Mouse (Mus musculus): ENCODE results near the gene Mmaa. TPM values are rescaled to one million over a fixed set of nuclear protein-coding genes. Genes with fewer than 3 reads are reported as not detected.
A peak's percentile ranks its signal among the peaks of the same experiment; 100 is the strongest.

The Mmaa gene
- 13.2 and 14.4 TPM in 2 replicates for polyA plus RNA-seq (2015; fragmentation: Nextera tagmentation; extraction: Ambion mirVana)

GRCm38 (mm10) chr8:79294610-79295275, at the start of gene Mmaa:
Gene Mmaa (minus strand): TSS chr8:79294937.
- under 1% methylated on average over 67 of the region's 74 CpGs for WGBS

DNA sequence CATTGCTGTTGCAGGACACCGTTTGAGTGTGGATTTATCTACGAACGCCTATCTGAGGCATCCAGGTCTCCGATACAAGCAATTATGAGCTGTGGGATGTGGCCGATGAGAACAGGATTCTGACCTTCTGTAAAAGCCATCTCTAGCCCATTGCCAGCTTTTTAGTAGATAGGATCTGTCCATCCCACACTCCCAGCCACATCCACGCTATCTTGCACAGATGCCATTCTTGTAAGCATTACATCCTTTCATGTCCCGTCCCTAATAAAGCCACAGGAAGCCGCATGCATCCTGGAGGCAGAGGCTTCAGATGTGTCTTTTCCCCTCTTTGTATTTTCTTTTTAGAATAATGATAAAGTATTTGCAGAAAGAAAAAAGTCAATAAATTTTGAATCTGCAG, 46.5 kb upstream of the Mmaa start:
- H3K4me3 ChIP-seq (replicated peaks; ENCODE audit: low read length), result no peak overlapping the region
- no peaks in the 10 kb centered on the region for H3K27me3 ChIP-seq (ENCODE audit: control insufficient read depth, insufficient read depth, low read length)
- H3K4me2 ChIP-seq (ENCODE audit: low read depth, low read length), result no peak overlapping the region
- no peaks in the 10 kb centered on the region for H3K4me1 ChIP-seq (ENCODE audit: control insufficient read depth, insufficient read depth, low read length)
- no peak overlapping the region for H3K27ac ChIP-seq (ENCODE audit: low read length)
- H3K9ac ChIP-seq (ENCODE audit: low read length), result no peak overlapping the region
- WGBS, result 86% methylated on average over 8 of the region's 8 CpGs
- H3K36me3 ChIP-seq (ENCODE audit: control insufficient read depth, insufficient read depth, low read length), result peaks cover 11% of the 10 kb centered on the region; the same call in 1 of the 2 replicates
- no peaks in the 10 kb centered on the region for H3K9me3 ChIP-seq (replicated peaks; ENCODE audit: control insufficient read depth, low read length)
- ATAC-seq (ENCODE audit: insufficient read depth, low FRiP score), result no peak

More at GRCm38 (mm10) chr8:79294610-79295275, at the start of gene Mmaa:
- peak within 1 kb of the TSS; percentile 69 for H3K4me2 ChIP-seq (ENCODE audit: low read depth, low read length)
- peak; percentile 98 for ATAC-seq (ENCODE audit: insufficient read depth, low FRiP score)
- peak within 1 kb of the TSS; percentile 69 for H3K4me3 ChIP-seq (replicated peaks; ENCODE audit: low read length)
- peak within 1 kb of the TSS; percentile 98 for H3K27ac ChIP-seq (ENCODE audit: low read length)
- H3K9ac ChIP-seq (ENCODE audit: low read length), result peak within 1 kb of the TSS; percentile 84
- no peaks in the 10 kb centered on the region for H3K36me3 ChIP-seq (ENCODE audit: control insufficient read depth, insufficient read depth, low read length)
- H3K27me3 ChIP-seq (ENCODE audit: control insufficient read depth, insufficient read depth, low read length), result no peaks in the 10 kb centered on the region
- no peaks in the 10 kb centered on the region for H3K9me3 ChIP-seq (replicated peaks; ENCODE audit: control insufficient read depth, low read length)
- peaks cover 14% of the 10 kb centered on the region for H3K4me1 ChIP-seq (ENCODE audit: control insufficient read depth, insufficient read depth, low read length)

DNA sequence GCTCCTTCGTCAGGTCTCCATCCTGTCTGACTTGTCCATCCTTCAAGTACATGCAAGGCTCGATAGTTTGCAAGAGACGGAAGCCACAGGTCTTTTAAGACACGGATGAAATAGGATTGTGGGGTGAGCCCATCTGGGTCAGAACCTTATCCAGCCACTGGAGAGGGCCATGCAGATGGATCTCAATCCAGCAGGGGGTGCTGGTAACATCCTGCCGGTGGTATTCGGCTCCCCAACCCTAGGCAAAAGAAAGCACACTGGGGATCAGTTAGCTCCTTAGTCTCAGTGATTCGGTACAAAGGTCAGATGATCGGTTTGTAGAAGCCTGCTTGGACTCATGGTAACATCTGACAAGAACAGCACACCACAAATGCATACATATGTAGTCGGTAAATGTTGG, 44.8 kb upstream of the Mmaa start:
- H3K36me3 ChIP-seq (ENCODE audit: control insufficient read depth, insufficient read depth, low read length), result peaks cover 11% of the 10 kb centered on the region; the same call in 1 of the 2 replicates
- no peaks in the 10 kb centered on the region for H3K27me3 ChIP-seq (ENCODE audit: control insufficient read depth, insufficient read depth, low read length)

GRCm38 (mm10) chr8:79338619-79339018, 43.9 kb upstream of the Mmaa start:
- H3K27ac ChIP-seq (ENCODE audit: low read length), result no peak overlapping the region
- no peak overlapping the region for H3K9ac ChIP-seq (ENCODE audit: low read length)
- no peak overlapping the region for H3K4me2 ChIP-seq (ENCODE audit: low read depth, low read length)
- no peak for ATAC-seq (ENCODE audit: insufficient read depth, low FRiP score)
- H3K27me3 ChIP-seq (ENCODE audit: control insufficient read depth, insufficient read depth, low read length), result no peaks in the 10 kb centered on the region
- WGBS, result 57% methylated on average over 10 of the region's 10 CpGs
- no peaks in the 10 kb centered on the region for H3K9me3 ChIP-seq (replicated peaks; ENCODE audit: control insufficient read depth, low read length)
- peaks cover 11% of the 10 kb centered on the region; the same call in 1 of the 2 replicates for H3K36me3 ChIP-seq (ENCODE audit: control insufficient read depth, insufficient read depth, low read length)
- H3K4me3 ChIP-seq (replicated peaks; ENCODE audit: low read length), result no peak overlapping the region
- H3K4me1 ChIP-seq (ENCODE audit: control insufficient read depth, insufficient read depth, low read length), result no peaks in the 10 kb centered on the region

More for the DNA sequence above, 44.8 kb upstream of the Mmaa start:
- no peak overlapping the region for H3K4me2 ChIP-seq (ENCODE audit: low read depth, low read length)
- H3K9me3 ChIP-seq (replicated peaks; ENCODE audit: control insufficient read depth, low read length), result no peaks in the 10 kb centered on the region
- no peaks in the 10 kb centered on the region for H3K4me1 ChIP-seq (ENCODE audit: control insufficient read depth, insufficient read depth, low read length)
- H3K27ac ChIP-seq (ENCODE audit: low read length), result peak overlapping the region; percentile 18; the same call in 1 of the 2 replicates
- peak; percentile 29; the same call in 1 of the 2 replicates for ATAC-seq (ENCODE audit: insufficient read depth, low FRiP score)
- H3K4me3 ChIP-seq (replicated peaks; ENCODE audit: low read length), result no peak overlapping the region
- H3K9ac ChIP-seq (ENCODE audit: low read length), result no peak overlapping the region
- 69% methylated on average over 9 of the region's 9 CpGs for WGBS

DNA sequence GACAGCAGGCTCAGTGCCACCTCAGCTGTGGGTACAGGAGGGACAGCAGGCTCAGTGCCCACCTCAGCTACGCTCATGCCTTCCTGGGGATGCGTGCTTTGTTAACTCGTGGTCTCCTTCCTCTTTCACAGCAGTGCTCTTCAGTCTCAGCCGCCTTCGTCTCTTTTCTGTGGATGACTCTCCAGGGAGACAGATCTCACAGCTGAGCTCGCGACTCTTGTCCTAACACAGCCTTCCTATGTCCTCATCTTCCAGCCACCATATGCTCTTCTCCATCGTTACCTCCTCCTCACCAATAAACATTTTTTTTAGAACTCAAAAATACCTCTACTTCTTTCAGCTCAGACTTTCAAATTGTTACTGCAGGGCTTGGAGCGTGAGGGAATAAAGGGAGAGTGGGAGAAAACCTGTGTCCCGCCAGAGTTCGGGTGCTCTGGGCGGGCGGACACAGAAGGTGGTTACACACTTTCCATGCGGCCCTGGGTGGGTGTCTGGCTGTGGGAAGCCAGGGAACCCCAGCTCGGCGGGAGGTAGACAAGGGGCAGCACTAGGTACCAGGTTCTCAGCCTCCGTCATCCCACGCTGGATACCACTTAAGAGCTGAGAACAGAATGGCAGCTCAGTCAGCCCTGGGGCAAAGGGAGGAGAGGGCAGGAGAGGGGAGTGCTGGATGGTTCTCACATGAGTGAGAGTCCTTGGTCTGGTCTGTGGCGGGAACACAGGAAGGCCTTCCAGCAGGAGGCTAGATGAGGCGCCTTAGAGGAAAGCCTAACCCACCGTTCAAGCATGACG, 37.6 kb upstream of the Mmaa start:
- no peak overlapping the region for H3K9ac ChIP-seq (ENCODE audit: low read length)
- no peaks in the 10 kb centered on the region for H3K27me3 ChIP-seq (ENCODE audit: control insufficient read depth, insufficient read depth, low read length)
- WGBS, result 94% methylated on average over 22 of the region's 22 CpGs
- no peak overlapping the region for H3K4me3 ChIP-seq (replicated peaks; ENCODE audit: low read length)
- H3K4me1 ChIP-seq (ENCODE audit: control insufficient read depth, insufficient read depth, low read length), result no peaks in the 10 kb centered on the region
- no peak overlapping the region for H3K4me2 ChIP-seq (ENCODE audit: low read depth, low read length)
- H3K27ac ChIP-seq (ENCODE audit: low read length), result no peak overlapping the region
- no peaks in the 10 kb centered on the region for H3K36me3 ChIP-seq (ENCODE audit: control insufficient read depth, insufficient read depth, low read length)
- no peaks in the 10 kb centered on the region for H3K9me3 ChIP-seq (replicated peaks; ENCODE audit: control insufficient read depth, low read length)
- ATAC-seq (ENCODE audit: insufficient read depth, low FRiP score), result no peak

DNA sequence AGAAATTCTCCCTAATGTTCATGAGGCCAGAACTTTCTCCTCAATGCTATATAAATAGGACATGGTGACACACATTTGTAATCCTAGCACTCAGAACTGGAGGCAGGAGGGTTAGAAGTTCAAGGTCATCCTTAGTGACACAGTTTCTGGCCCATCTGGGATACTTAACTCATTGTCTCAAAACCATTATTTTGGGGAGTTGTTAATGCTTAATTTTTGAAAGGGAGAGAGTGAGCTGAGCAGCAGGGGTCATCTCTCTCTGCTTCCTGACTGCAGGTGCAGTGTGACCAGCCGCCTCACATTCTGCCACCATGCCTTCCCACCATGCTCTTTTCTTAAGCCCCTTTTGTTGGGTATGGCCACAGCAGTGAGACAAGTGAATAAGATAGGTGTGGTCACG, 36.8 kb upstream of the Mmaa start:
- 97% methylated on average over 2 of the region's 2 CpGs for WGBS
- H3K27ac ChIP-seq (ENCODE audit: low read length), result no peak overlapping the region
- no peak overlapping the region for H3K9ac ChIP-seq (ENCODE audit: low read length)
- no peak for ATAC-seq (ENCODE audit: insufficient read depth, low FRiP score)
- no peaks in the 10 kb centered on the region for H3K4me1 ChIP-seq (ENCODE audit: control insufficient read depth, insufficient read depth, low read length)
- no peaks in the 10 kb centered on the region for H3K9me3 ChIP-seq (replicated peaks; ENCODE audit: control insufficient read depth, low read length)
- no peak overlapping the region for H3K4me3 ChIP-seq (replicated peaks; ENCODE audit: low read length)
- no peak overlapping the region for H3K4me2 ChIP-seq (ENCODE audit: low read depth, low read length)
- no peaks in the 10 kb centered on the region for H3K27me3 ChIP-seq (ENCODE audit: control insufficient read depth, insufficient read depth, low read length)
- no peaks in the 10 kb centered on the region for H3K36me3 ChIP-seq (ENCODE audit: control insufficient read depth, insufficient read depth, low read length)

GRCm38 (mm10) chr8:79331017-79331416, 36.3 kb upstream of the Mmaa start:
- Histone ChIP-seq H3K4me2 (ENCODE audit: low read depth, low read length) (no peak overlapping the region), H3K9me3 (replicated peaks; ENCODE audit: control insufficient read depth, low read length) (no peaks in the 10 kb centered on the region), H3K4me3 (replicated peaks; ENCODE audit: low read length) (no peak overlapping the region), H3K27me3 (ENCODE audit: control insufficient read depth, insufficient read depth, low read length) (no peaks in the 10 kb centered on the region), H3K27ac (ENCODE audit: low read length) (no peak overlapping the region), H3K9ac (ENCODE audit: low read length) (no peak overlapping the region), H3K4me1 (ENCODE audit: control insufficient read depth, insufficient read depth, low read length) (no peaks in the 10 kb centered on the region), H3K36me3 (ENCODE audit: control insufficient read depth, insufficient read depth, low read length) (no peaks in the 10 kb centered on the region)
- no peak for ATAC-seq (ENCODE audit: insufficient read depth, low FRiP score)
- WGBS, result 52% methylated on average over 9 of the region's 9 CpGs

DNA sequence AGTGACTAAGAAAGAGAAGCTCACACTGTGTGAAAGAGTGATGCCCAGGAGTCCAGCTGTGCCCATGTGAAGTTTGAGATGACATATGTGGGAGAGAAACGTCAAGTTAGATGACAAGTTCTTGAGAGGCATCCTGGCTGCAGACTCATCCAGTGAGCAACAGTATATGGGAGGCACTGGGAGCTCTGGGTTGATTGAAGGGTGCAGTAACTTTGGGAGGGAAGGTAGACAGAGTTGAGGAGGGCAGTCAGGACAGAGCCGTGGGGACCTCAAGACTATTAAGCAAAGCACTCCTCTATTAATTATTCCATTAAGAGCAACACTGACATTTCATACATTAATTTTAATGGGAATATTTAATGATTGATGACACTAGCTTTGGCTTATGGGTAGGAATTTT, 35.0 kb upstream of the Mmaa start:
- no peaks in the 10 kb centered on the region for H3K27me3 ChIP-seq (ENCODE audit: control insufficient read depth, insufficient read depth, low read length)
- H3K4me1 ChIP-seq (ENCODE audit: control insufficient read depth, insufficient read depth, low read length), result no peaks in the 10 kb centered on the region
- H3K36me3 ChIP-seq (ENCODE audit: control insufficient read depth, insufficient read depth, low read length), result no peaks in the 10 kb centered on the region
- no peak overlapping the region for H3K9ac ChIP-seq (ENCODE audit: low read length)
- no peak overlapping the region for H3K4me3 ChIP-seq (replicated peaks; ENCODE audit: low read length)
- no peak overlapping the region for H3K4me2 ChIP-seq (ENCODE audit: low read depth, low read length)
- H3K9me3 ChIP-seq (replicated peaks; ENCODE audit: control insufficient read depth, low read length), result no peaks in the 10 kb centered on the region
- ATAC-seq (ENCODE audit: insufficient read depth, low FRiP score), result no peak
- H3K27ac ChIP-seq (ENCODE audit: low read length), result no peak overlapping the region
- 68% methylated on average over 2 of the region's 2 CpGs for WGBS

DNA sequence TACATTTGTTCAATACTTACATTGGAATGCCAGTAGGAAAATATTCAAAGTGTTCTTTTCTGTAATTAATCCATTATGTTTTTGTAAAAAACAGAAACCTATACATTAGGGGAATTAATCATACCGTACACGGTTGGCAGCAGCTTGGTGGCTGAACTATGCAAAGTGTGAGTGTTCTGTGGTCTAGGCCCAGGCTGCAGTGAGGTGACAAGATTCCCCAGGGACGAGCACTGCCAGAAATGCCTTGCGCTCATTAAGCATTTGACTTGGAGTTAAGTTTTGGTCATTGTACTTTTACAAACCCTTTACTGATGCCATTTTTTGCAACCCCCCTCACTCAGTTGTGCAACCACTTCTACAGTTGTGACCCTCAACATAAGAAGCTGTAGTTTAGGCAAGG, 34.4 kb upstream of the Mmaa start:
- Histone ChIP-seq H3K9ac (ENCODE audit: low read length) (no peak overlapping the region), H3K4me2 (ENCODE audit: low read depth, low read length) (no peak overlapping the region), H3K4me1 (ENCODE audit: control insufficient read depth, insufficient read depth, low read length) (no peaks in the 10 kb centered on the region), H3K9me3 (replicated peaks; ENCODE audit: control insufficient read depth, low read length) (no peaks in the 10 kb centered on the region), H3K27me3 (ENCODE audit: control insufficient read depth, insufficient read depth, low read length) (no peaks in the 10 kb centered on the region), H3K4me3 (replicated peaks; ENCODE audit: low read length) (no peak overlapping the region), H3K36me3 (ENCODE audit: control insufficient read depth, insufficient read depth, low read length) (no peaks in the 10 kb centered on the region), H3K27ac (ENCODE audit: low read length) (no peak overlapping the region)
- WGBS, result 84% methylated on average over 4 of the region's 4 CpGs
- ATAC-seq (ENCODE audit: insufficient read depth, low FRiP score), result no peak

Data from stomach, embryonic 16.5 days (tissue).